Mouse (Mus musculus) embryonic facial prominence, embryonic 10.5 days (tissue): ENCODE measurements at regions not wholly inside any gene's neighbourhood (a gene's known extent, or its start where the extent isn't known, plus 50 kb on each side); places are given as distances from the start of the nearest gene placed in this dataset.
"Not testable (repeated sequence)": the region's sequence is repeated elsewhere in the genome, so short reads cannot be mapped to it uniquely, and the experiment has no call there.

Experiments used
- DNase-seq: peaks from one replicate; pipeline ENCODE4 v3.0.0-alpha.2; 2017; ENCODE audit warnings: low spot score
- H3K27ac ChIP-seq: fragments of 300-500 bp; sonication (generic); replicated peaks from 2 replicates; pipeline ENCODE4 v1.5.1; 2016; ENCODE audit warnings: mild to moderate bottlenecking
- H3K27me3 ChIP-seq: fragments of 300-500 bp; sonication (generic); replicated peaks from 2 replicates; pipeline ENCODE4 v1.6.1; 2016; ENCODE audit warnings: low read depth, mild to moderate bottlenecking; ENCODE audit not compliant: poor library complexity, severe bottlenecking
- H3K36me3 ChIP-seq: fragments of 300-500 bp; sonication (generic); replicated peaks from 2 replicates; pipeline ENCODE4 v1.6.1; 2016; ENCODE audit warnings: mild to moderate bottlenecking, moderate library complexity
- H3K4me1 ChIP-seq: fragments of 300-500 bp; sonication (generic); 2 replicates; pipeline ENCODE4 v1.6.1; 2016
- H3K4me3 ChIP-seq: fragments of 300-500 bp; sonication (generic); 2 replicates; pipeline ENCODE4 v1.5.1; 2016; ENCODE audit warnings: mild to moderate bottlenecking, moderate library complexity
- H3K9me3 ChIP-seq: fragments of 300-500 bp; sonication (generic); 2 replicates; pipeline ENCODE4 v1.6.1; 2016; ENCODE audit warnings: mild to moderate bottlenecking
- WGBS: fragments of 180-500 bp; shearing (Covaris S2); methylation state at CpG from one replicate; pipeline ENCODE4 v1.1.7; 2016; 5-methylcytosine and 5-hydroxymethylcytosine counted together

DNA sequence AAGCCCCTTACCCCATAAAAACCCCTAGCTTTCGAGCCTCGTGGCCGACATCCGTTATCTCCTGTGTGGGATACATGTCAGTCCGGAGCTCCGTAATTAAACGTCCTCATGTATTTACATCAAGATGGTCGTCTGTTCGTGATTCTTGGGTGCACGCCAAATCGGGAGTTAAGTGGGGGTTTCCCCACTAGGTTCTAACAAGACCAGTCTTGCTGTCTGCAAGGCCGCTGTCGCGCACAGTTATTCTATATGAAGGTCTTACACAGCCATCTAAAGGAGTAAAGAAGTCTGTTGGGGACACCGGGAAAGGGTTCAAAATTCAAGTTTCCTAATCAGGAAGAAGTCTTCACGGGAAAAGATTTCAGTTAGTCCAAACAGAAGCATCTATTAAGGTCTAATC lies 50.5 kb upstream of the Rhobtb1 start:
- 95% methylated on average over 16 of the region's 16 CpGs for WGBS
- not testable (repeated sequence) for H3K4me3 ChIP-seq, DNase-seq

More for the DNA sequence above, 50.5 kb upstream of the Rhobtb1 start:
- not testable (repeated sequence) for H3K36me3 ChIP-seq, H3K9me3 ChIP-seq, H3K27ac ChIP-seq, H3K27me3 ChIP-seq, H3K4me1 ChIP-seq
